Mouse (Mus musculus) C2C12 (cell line): ENCODE results near the gene Akap12.

ENCODE experiments used
- CTCF ChIP-seq: IDR thresholded peaks from one replicate; pipeline ENCODE4 v1.5.1; 2011; ENCODE audit not compliant: control insufficient read depth, insufficient read depth, insufficient read length
- FOSL1 ChIP-seq: IDR thresholded peaks from one replicate; pipeline ENCODE4 v1.8.0; 2011; ENCODE audit warnings: mild to moderate bottlenecking, low read length; ENCODE audit not compliant: poor library complexity, insufficient read depth, severe bottlenecking
- MAX ChIP-seq: IDR thresholded peaks from one replicate; pipeline ENCODE4 v1.6.1; 2011; ENCODE audit warnings: mild to moderate bottlenecking, control low read depth

GRCm38 (mm10) chr10:4370105-4370504, 103.9 kb downstream of the Akap12 start:
- TF ChIP-seq CTCF (no peak), FOSL1 (no peak), MAX (no peak)
